Mouse (Mus musculus) small intestine, adult 2 months (tissue): ENCODE data around the gene Tmc6. TPM values are rescaled to one million over a fixed set of nuclear protein-coding genes. Genes with fewer than 3 reads are reported as not detected.

Experiments used
- H3K27ac ChIP-seq: fragments of 200-500 bp; 2 replicates; pipeline ENCODE4 v1.5.1; 2012; ENCODE audit warnings: low read depth, low read length, control low read depth, inconsistent platforms; ENCODE audit not compliant: insufficient read depth
- H3K27me3 ChIP-seq: fragments of 200-500 bp; 2 replicates; pipeline ENCODE4 v1.6.1; 2012; ENCODE audit warnings: mild to moderate bottlenecking, moderate library complexity, low read length, inconsistent platforms; ENCODE audit not compliant: control insufficient read depth, insufficient read depth
- H3K36me3 ChIP-seq: fragments of 200-500 bp; 2 replicates; pipeline ENCODE4 v1.6.1; 2012; ENCODE audit warnings: mild to moderate bottlenecking, low read length, control low read depth, inconsistent platforms; ENCODE audit not compliant: control insufficient read depth, insufficient read depth
- H3K4me1 ChIP-seq: fragments of 200-500 bp; 2 replicates; pipeline ENCODE4 v1.6.1; 2012; ENCODE audit warnings: low read length, inconsistent platforms, mixed read lengths; ENCODE audit not compliant: control insufficient read depth, insufficient read depth, insufficient read length
- H3K4me3 ChIP-seq: fragments of 200-500 bp; 2 replicates; pipeline ENCODE4 v1.5.1; 2012; ENCODE audit warnings: low read depth, mild to moderate bottlenecking, control low read depth, inconsistent platforms, low read length, moderate library complexity
- CTCF ChIP-seq: fragments of 200-500 bp; IDR thresholded peaks from 2 replicates; pipeline ENCODE4 v1.5.1; 2012; ENCODE audit warnings: low read depth, mild to moderate bottlenecking, control low read depth, inconsistent platforms, low read length, moderate library complexity, mixed read lengths; ENCODE audit not compliant: insufficient replicate concordance, insufficient read length; ENCODE audit errors: extremely low read depth
- POLR2A ChIP-seq: fragments of 200-500 bp; IDR thresholded peaks from 2 replicates; pipeline ENCODE4 v1.6.1; 2012; ENCODE audit warnings: low read depth, mild to moderate bottlenecking, control low read depth, inconsistent platforms, low read length, moderate library complexity
- WGBS: fragments of 180-500 bp; shearing (Covaris S2); methylation state at CpG from one replicate; pipeline ENCODE4 v1.1.7; 2018; 5-methylcytosine and 5-hydroxymethylcytosine counted together
- polyA plus RNA-seq: library from polyadenylated mRNA; depleted of rRNA; stranded (reverse); fragments of >200 nt; gene quantifications from 2 replicates; pipeline ENCODE4 v1.2.3, GENCODE M21; 2012

Gene Tmc6
- polyA plus RNA-seq, 1 experiment = 84.7 TPM

GRCm38 (mm10) chr11:117810401-117811046 lies 28.5 kb upstream of the Tmc6 start:
- TF ChIP-seq CTCF (peak; percentile 22; the same call in 1 of the 2 replicates), POLR2A (peak; percentile 49)
- H3K4me1 ChIP-seq = peaks cover 25% of the 10 kb centered on the region
- H3K4me3 ChIP-seq = peak overlapping the region; percentile 92
- under 1% methylated on average over 21 of the region's 21 CpGs for WGBS
- peak overlapping the region; percentile 88 for H3K27ac ChIP-seq
- no peaks in the 10 kb centered on the region for H3K27me3 ChIP-seq
- H3K36me3 ChIP-seq = peaks cover 21% of the 10 kb centered on the region

GRCm38 (mm10) chr11:117809407-117810311 lies 27.7 kb upstream of the Tmc6 start, which contains the start of the genes Gm20708 and Syngr2:
TSS of gene Gm20708 (plus strand) at chr11:117809668.
TSS of gene Syngr2 (plus strand) at chr11:117809668.
- no peaks in the 10 kb centered on the region for H3K27me3 ChIP-seq
- peaks cover 17% of the 10 kb centered on the region for H3K36me3 ChIP-seq
- peak within 1 kb of the TSS; percentile 92 for H3K4me3 ChIP-seq
- TF ChIP-seq CTCF (no peak), POLR2A (peak; percentile 61; the same call in 1 of the 2 replicates)
- WGBS = under 1% methylated on average over 75 of the region's 75 CpGs
- peak within 1 kb of the TSS; percentile 88 for H3K27ac ChIP-seq
- H3K4me1 ChIP-seq = peaks cover 19% of the 10 kb centered on the region

- no peaks in the 10 kb centered on the region for H3K36me3 ChIP-seq
- H3K4me3 ChIP-seq = no peak overlapping the region
- H3K4me1 ChIP-seq = peaks cover 10% of the 10 kb centered on the region; the same call in 1 of the 2 replicates
- no peaks in the 10 kb centered on the region for H3K27me3 ChIP-seq
- no peak overlapping the region for H3K27ac ChIP-seq
- TF ChIP-seq POLR2A = no peak
- no peak for TF ChIP-seq CTCF
- WGBS = 91% methylated on average over 6 of the region's 6 CpGs
These were observed 24.8 kb upstream of the Tmc6 start for GRCm38 (mm10) chr11:117806781-117807180.

GRCm38 (mm10) chr11:117803166-117803688 lies 21.2 kb upstream of the Tmc6 start:
- no peak overlapping the region for H3K4me3 ChIP-seq
- TF ChIP-seq CTCF (no peak), POLR2A (no peak)
- no peaks in the 10 kb centered on the region for H3K36me3 ChIP-seq
- peaks cover 4% of the 10 kb centered on the region; the same call in 1 of the 2 replicates for H3K4me1 ChIP-seq
- no peak overlapping the region for H3K27ac ChIP-seq
- H3K27me3 ChIP-seq = no peaks in the 10 kb centered on the region
- 63% methylated on average over 3 of the region's 3 CpGs for WGBS

GRCm38 (mm10) chr11:117801650-117802049 lies 19.7 kb upstream of the Tmc6 start:
- no peaks in the 10 kb centered on the region for H3K27me3 ChIP-seq
- no peak overlapping the region for H3K4me3 ChIP-seq
- TF ChIP-seq POLR2A = no peak
- TF ChIP-seq CTCF = no peak
- peaks cover 4% of the 10 kb centered on the region; the same call in 1 of the 2 replicates for H3K4me1 ChIP-seq
- H3K27ac ChIP-seq = no peak overlapping the region
- 88% methylated on average over 7 of the region's 7 CpGs for WGBS
- H3K36me3 ChIP-seq = no peaks in the 10 kb centered on the region

- no peaks in the 10 kb centered on the region for H3K36me3 ChIP-seq
- no peak overlapping the region for H3K4me3 ChIP-seq
- no peaks in the 10 kb centered on the region for H3K27me3 ChIP-seq
- no peak overlapping the region for H3K27ac ChIP-seq
- TF ChIP-seq CTCF (no peak), POLR2A (no peak)
- WGBS = 87% methylated on average over 7 of the region's 7 CpGs
- peaks cover 4% of the 10 kb centered on the region; the same call in 1 of the 2 replicates for H3K4me1 ChIP-seq
These were observed 18.0 kb upstream of the Tmc6 start for GRCm38 (mm10) chr11:117800038-117800437.
